Mouse (Mus musculus) frontal cortex, adult (tissue): ENCODE data around the gene Ntm.
A peak's percentile ranks its signal among the peaks of the same experiment; 100 is the strongest.

Experiments used
- ATAC-seq: cut with Nextera tagmentation; 2 replicates; pipeline ENCODE4 v1.9.2; 2017; ENCODE audit warnings: mild to moderate bottlenecking, moderate library complexity, mixed read lengths; ENCODE audit not compliant: low TSS enrichment

Ntm gene

GRCm38 (mm10) chr9:29183011-29183410 is 779.9 kb downstream of the Ntm start:
- ATAC-seq = no peak

DNA sequence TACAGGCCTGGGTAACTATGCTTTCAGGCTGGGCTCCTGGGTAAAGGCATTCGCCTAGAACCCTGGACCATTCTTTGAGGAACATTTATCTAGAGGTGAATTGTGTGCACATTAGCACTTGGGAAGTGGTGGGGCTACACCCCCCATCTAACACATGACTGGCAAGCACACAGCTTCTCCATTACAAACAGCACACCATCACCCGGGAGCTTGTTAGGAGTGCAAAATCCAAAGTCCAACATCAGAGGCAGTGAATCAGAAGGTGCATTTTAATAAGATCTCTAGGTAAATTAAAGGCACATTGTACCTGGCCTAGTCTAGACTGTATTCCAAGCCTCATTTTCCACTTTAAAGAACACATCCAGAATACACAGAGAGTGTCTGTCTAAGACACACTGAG is 781.3 kb downstream of the Ntm start:
- no peak for ATAC-seq

- ATAC-seq = no peak
Observed at GRCm38 (mm10) chr9:29165731-29166130, 797.2 kb downstream of the Ntm start.

DNA sequence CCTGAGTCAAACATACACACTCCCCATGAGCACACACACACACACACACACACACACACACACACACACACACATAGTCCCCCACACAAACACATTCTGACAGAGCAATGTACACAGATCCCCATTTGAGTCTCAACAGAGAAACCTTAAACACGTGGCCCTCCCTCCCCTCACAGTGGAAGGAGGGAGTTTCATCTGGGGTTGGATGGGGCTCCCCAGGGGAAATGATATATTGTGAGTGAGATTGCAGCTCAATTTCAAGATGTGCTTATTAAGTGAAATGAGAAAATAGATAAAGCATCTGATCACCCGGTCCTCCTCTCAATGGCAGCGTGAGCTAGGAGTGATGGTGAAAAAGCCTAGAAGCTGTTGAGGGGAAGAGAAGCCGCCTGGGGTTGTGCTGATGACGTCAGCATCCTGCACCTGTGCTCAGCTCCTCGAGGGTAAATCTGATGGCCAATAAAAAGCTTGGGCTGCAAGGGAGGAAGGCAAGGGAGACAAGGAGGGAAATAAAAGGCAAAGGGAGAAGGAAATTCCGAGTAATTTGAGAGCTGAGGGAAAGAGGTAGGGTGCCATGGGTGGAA is 801.8 kb downstream of the Ntm start:
- peak; percentile 38; the same call in 1 of the 2 replicates for ATAC-seq

DNA sequence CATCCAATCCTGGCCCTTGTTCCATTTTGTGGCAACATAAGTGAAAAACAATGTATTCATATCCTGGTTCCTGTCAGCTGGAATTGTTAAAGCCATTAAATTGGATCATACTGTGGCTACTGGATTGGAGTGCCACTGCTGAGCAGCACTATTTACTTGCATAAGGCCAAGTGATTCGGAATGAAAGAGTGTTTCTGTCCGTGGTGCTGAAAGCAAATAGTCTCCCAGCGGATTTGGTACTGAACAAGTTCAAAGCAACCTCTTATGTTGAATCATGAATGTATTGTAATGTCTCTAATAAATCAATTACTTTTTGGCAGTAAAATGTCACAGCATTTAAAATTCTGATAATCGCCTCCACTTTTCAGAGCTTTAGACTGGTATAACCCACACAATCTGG is 817.0 kb downstream of the Ntm start:
- no peak for ATAC-seq

- no peak for ATAC-seq
Observed at GRCm38 (mm10) chr9:29136039-29136438, 826.9 kb downstream of the Ntm start.

- ATAC-seq = no peak
Observed at GRCm38 (mm10) chr9:29130717-29131292, 832.1 kb downstream of the Ntm start.

GRCm38 (mm10) chr9:29130316-29130715 is 832.6 kb downstream of the Ntm start:
- ATAC-seq = no peak

- ATAC-seq = peak; percentile 50; the same call in 1 of the 2 replicates
Observed at GRCm38 (mm10) chr9:29128416-29128815, 834.5 kb downstream of the Ntm start.

GRCm38 (mm10) chr9:29124455-29124854 is 838.5 kb downstream of the Ntm start:
- ATAC-seq = no peak

DNA sequence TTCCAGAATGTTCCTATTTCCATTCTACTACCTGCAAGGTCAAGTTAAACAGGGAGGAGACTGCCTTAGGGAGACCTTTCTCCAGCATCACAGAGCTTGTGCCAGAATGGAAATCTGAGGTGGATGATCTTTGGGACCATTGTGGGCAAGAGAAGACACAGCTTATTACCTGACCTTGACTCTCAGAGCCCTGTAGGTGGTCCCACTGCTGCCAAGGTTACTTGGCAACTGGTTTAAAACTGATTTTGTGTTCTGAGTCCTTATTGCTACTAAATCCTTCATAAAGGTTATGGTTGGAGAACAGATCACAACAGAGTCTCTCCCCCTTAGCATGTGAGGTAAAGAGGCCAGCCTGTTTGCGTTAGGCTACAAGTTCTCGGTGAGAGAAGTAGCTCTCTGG is 839.1 kb downstream of the Ntm start:
- ATAC-seq = no peak

GRCm38 (mm10) chr9:29117561-29118112 is 845.3 kb downstream of the Ntm start:
- ATAC-seq = no peak

- no peak for ATAC-seq
Observed at GRCm38 (mm10) chr9:29115337-29115736, 847.6 kb downstream of the Ntm start.

- no peak for ATAC-seq
Observed at GRCm38 (mm10) chr9:29106771-29107170, 856.2 kb downstream of the Ntm start.

- no peak for ATAC-seq
Observed at GRCm38 (mm10) chr9:29104442-29104841, 858.5 kb downstream of the Ntm start.

- ATAC-seq = peak; percentile 15; the same call in 1 of the 2 replicates
Observed at GRCm38 (mm10) chr9:29103993-29104392, 858.9 kb downstream of the Ntm start.

DNA sequence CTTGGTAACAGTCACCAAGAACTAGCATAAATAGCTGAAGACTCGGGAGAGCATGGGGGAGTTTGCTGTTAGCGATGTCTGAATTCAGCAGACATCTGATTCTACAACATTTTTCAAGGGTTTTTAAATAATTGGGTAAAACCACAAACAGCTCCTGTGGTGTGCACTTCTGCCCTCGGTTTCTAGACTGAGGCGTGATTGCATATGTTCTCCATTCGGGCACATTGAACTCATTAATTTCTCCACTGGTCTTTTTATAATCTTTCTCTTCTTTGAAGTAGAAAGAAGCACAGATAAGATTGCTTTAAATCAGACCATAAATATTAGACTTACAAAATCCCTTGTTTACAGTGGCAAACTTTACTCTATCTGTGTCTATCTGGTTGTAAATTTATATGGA is 862.3 kb downstream of the Ntm start:
- peak; percentile 47; the same call in 1 of the 2 replicates for ATAC-seq

GRCm38 (mm10) chr9:29092443-29092842 is 870.5 kb downstream of the Ntm start:
- no peak for ATAC-seq

DNA sequence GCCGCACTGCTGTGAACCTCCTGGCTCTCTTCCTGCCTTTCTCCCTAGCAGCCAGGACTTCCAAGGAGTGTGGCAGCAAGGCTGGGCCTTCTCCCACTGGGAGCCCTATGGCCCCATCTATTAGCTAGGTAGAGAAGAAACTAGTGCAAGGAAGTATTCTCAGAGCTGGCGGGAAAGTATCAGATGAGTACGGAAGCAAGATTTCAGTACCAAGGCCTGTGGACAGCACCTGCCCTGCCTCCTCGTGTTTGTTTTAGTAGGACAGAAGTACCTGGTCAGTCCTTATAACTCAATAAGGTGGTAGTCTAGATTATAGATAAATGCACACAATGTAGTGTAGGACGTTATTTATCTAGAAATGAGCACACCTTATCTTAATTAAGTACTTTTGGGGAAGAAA is 874.3 kb downstream of the Ntm start:
- no peak for ATAC-seq

DNA sequence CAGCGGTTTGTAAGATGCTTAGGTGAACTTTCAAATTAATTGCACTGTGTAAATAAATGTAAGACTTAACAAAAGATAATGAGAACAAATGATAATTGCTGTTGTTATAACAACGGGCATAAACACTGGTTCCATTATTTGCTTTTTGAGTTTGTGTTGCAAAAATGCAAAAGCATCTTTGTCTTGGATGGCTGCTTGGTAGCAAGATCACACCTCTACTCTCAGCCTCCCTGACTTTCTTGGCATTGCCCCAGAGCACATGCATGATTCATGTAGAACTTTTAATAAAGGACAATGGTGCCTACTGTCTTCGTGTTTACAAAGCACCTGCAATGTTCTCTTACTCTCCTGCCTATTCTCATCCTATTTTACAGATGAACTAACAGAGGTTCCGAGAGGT is 875.3 kb downstream of the Ntm start:
- ATAC-seq = no peak

GRCm38 (mm10) chr9:29087171-29087570 is 875.8 kb downstream of the Ntm start:
- no peak for ATAC-seq

DNA sequence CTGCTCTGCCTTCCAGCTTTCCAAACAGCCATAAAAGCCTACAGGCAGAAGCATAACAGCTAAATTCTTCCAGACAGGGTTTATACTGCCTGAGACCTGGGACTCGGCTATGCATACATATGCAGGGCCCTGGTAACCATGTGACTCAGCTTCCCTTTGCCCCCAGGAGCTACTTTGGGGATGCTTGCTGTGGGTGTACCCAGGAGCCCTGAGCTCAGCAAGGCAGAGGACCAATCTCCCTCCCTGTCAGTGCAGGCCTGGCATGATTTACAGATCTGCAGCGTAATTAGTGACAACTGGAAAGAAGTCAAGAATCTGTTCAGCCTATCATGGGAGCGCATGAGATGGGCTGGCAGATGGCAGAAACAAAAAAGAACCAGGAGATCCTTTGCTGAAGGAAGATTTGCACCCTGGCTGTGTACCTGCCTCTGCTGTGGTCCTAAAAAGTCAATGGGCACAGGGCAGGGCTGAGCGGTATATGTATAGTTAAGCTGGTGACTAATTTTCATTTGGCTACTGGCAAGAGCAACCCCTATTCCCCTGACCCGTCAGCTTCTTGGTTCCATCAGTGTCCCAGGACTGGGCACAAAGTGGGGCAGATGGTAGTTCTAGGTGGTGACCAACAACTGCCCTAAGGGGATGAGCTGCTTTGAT is 886.9 kb downstream of the Ntm start:
- ATAC-seq = peak; percentile 45; the same call in 1 of the 2 replicates

DNA sequence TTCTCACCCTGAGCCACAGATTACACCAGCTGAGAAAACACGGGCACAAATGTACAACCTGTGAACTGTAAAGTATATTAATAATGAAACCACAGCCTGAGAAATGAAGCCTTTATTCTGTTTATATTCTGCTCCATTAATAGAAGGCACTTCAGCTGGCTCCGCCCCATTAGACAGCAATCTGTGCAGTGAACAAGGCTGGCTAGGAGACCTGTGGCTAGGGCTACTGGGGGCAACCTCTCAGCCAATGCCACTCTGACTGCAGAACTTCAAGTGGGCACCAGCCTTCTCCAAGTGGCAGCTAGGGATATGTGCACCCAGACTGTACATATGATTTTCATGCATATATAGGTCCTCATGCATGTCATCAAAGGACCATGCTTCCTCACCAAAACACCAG is 887.7 kb downstream of the Ntm start:
- ATAC-seq = no peak
